Mouse (Mus musculus) heart, embryonic 14.5 days (tissue): Measurements from ENCODE around the gene Pou2f3. TPM values are rescaled to one million over a fixed set of nuclear protein-coding genes. Genes with fewer than 3 reads are reported as not detected.

Source experiments
- ATAC-seq: fragments of 200-750 bp; cut with Nextera tagmentation; 2 replicates; pipeline ENCODE4 v1.8.0; 2017; ENCODE audit warnings: low read depth, moderate TSS enrichment; ENCODE audit not compliant: insufficient number of reproducible peaks, insufficient read depth, low FRiP score
- H3K27ac ChIP-seq, 2 experiments: fragments of 200-500 bp in 1 of 2; fragments of 300-500 bp in 1 of 2; sonication (generic) in 1 of 2; replicated peaks in 1 of 2; 2 replicates each; pipeline ENCODE4 v1.5.1; 2012 to 2014; ENCODE audit warnings: low read depth in 2 of 2, low read length in 2 of 2, control low read depth in 1 of 2, mild to moderate bottlenecking in 1 of 2, mixed read lengths in 1 of 2; ENCODE audit not compliant: control insufficient read depth in 1 of 2, insufficient read depth in 1 of 2
- H3K27me3 ChIP-seq: fragments of 300-500 bp; sonication (generic); 2 replicates; pipeline ENCODE4 v1.6.1; 2014; ENCODE audit warnings: mild to moderate bottlenecking, low read length, control low read depth; ENCODE audit not compliant: control insufficient read depth, insufficient read depth
- H3K36me3 ChIP-seq: fragments of 300-500 bp; sonication (generic); 2 replicates; pipeline ENCODE4 v1.6.1; 2014; ENCODE audit warnings: mild to moderate bottlenecking, control low read depth, low read length, mixed read lengths; ENCODE audit not compliant: control insufficient read depth, insufficient read depth
- H3K4me1 ChIP-seq, 2 experiments: fragments of 200-500 bp in 1 of 2; fragments of 300-500 bp in 1 of 2; sonication (generic) in 1 of 2; 2 replicates each; pipeline ENCODE4 v1.6.1; 2012 to 2014; ENCODE audit warnings: low read length in 2 of 2, control low read depth in 1 of 2, mixed read lengths in 1 of 2; ENCODE audit not compliant: control insufficient read depth in 2 of 2, insufficient read depth in 2 of 2
- H3K4me2 ChIP-seq: fragments of 300-500 bp; sonication (generic); 2 replicates; pipeline ENCODE4 v1.6.1; 2014; ENCODE audit warnings: mild to moderate bottlenecking, low read length
- H3K4me3 ChIP-seq, 2 experiments: fragments of 200-500 bp in 1 of 2; fragments of 300-500 bp in 1 of 2; sonication (generic) in 1 of 2; 2 replicates each; pipeline ENCODE4 v1.5.1; 2012 to 2014; ENCODE audit warnings: low read length in 2 of 2, mild to moderate bottlenecking in 2 of 2, control low read depth in 1 of 2, low read depth in 1 of 2, moderate library complexity in 1 of 2; ENCODE audit not compliant: control insufficient read depth in 1 of 2, insufficient read depth in 1 of 2
- H3K9ac ChIP-seq: fragments of 300-500 bp; sonication (generic); 2 replicates; pipeline ENCODE4 v1.6.1; 2014; ENCODE audit warnings: mild to moderate bottlenecking, low read length
- H3K9me3 ChIP-seq: fragments of 300-500 bp; sonication (generic); 2 replicates; pipeline ENCODE4 v1.6.1; 2016; ENCODE audit warnings: low read length, control low read depth; ENCODE audit not compliant: control insufficient read depth
- WGBS: fragments of 180-500 bp; shearing (Covaris S2); extraction: QIAGEN DNeasy Blood & Tissue Kit; methylation state at CpG from one replicate; pipeline ENCODE4 v1.1.7; 2014; 5-methylcytosine and 5-hydroxymethylcytosine counted together
- polyA plus RNA-seq: library from polyadenylated mRNA; unstranded; fragments of >200 nt; fragmentation: Nextera tagmentation; extraction: Ambion mirVana; gene quantifications from 2 replicates; pipeline ENCODE4 v1.2.1, GENCODE M21; 2014

Pou2f3 gene
- polyA plus RNA-seq, 1 experiment from 2014 or later: 0.12 TPM

DNA sequence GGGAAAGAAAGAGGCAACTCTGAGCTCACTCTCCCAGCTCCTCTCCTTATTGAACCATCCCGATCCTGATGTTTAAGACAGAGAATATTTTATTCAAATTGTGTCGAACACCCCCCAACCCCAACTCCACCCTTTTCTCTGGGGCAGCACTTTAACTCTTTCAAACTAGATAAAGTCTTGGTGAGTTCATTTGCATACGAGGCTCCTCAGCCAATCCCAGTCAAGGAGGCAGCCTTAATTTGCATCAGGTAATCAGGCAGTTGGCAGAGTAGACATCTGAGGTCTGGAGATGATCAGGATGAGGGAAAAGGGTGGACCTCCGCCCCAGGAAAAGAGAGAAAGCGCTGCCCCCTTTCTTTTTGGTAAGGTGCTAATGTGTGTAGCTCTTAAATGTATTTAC is 10.0 kb downstream of the Pou2f3 start:
- no peaks in the 10 kb centered on the region for H3K36me3 ChIP-seq
- 5% methylated on average over 5 of the region's 5 CpGs for WGBS
- H3K4me3 ChIP-seq: no peak overlapping the region
- ATAC-seq: no peak
- H3K4me1 ChIP-seq: peaks cover 0 to 2% of the 10 kb centered on the region in 2 experiments; a peak in 2 of 4 replicates
- H3K27ac ChIP-seq: no peak overlapping the region
- no peak overlapping the region for H3K9ac ChIP-seq
- no peaks in the 10 kb centered on the region for H3K9me3 ChIP-seq
- no peak overlapping the region for H3K4me2 ChIP-seq
- peaks cover 63% of the 10 kb centered on the region for H3K27me3 ChIP-seq

DNA sequence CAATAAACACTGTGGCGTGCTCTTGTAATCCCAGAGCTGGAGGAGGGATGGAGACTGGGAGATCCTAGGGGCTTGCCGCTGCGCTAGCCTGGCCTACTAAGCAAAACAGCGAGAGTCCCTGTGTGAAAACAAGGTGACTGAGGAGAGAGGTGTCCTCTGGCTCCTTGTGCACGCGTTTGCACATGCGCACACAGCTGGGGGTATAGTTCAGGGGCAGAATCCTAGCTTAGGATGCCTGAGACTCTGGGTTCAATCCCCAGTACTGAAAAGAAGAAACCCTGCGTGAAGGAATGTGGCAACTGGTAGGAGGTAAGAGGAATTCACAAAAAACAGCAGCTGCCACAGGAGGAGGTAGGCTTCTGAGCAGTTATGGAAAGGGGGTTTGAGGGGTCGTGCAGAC is 16.2 kb downstream of the Pou2f3 start:
- Histone ChIP-seq H3K4me3 (no peak overlapping the region), H3K36me3 (no peaks in the 10 kb centered on the region), H3K27ac (no peak overlapping the region), H3K4me2 (no peak overlapping the region), H3K4me1 (no peaks in the 10 kb centered on the region), H3K9me3 (no peaks in the 10 kb centered on the region), H3K27me3 (peaks cover 15% of the 10 kb centered on the region), H3K9ac (no peak overlapping the region)
- no peak for ATAC-seq
- WGBS: 15% methylated on average over 9 of the region's 9 CpGs

- 52% methylated on average over 4 of the region's 4 CpGs for WGBS
- no peaks in the 10 kb centered on the region for H3K36me3 ChIP-seq
- no peaks in the 10 kb centered on the region for H3K9me3 ChIP-seq
- H3K9ac ChIP-seq: no peak overlapping the region
- no peak overlapping the region for H3K27ac ChIP-seq
- H3K4me2 ChIP-seq: no peak overlapping the region
- no peak for ATAC-seq
- no peak overlapping the region for H3K4me3 ChIP-seq
- no peaks in the 10 kb centered on the region for H3K4me1 ChIP-seq
- peaks cover 10% of the 10 kb centered on the region for H3K27me3 ChIP-seq
Observed at GRCm38 (mm10) chr9:43191561-43191960, 18.6 kb downstream of the Pou2f3 start.

DNA sequence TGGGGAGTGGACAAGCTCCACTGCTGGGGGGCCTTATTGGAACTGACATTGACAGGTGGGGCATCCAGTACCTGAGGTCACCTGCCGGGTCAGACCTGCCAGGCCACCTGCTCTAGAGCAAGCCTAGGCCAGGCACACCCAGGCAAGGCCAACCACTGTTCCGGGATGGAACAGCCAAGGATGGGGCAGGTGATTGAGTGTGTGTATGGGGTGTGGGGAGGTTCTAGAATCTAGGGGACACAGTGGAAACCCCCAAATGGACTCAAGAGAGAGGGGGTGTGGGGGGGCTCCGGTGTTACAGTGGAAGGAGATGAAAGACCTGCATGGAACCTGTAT is 21.2 kb downstream of the Pou2f3 start:
- no peak for ATAC-seq
- WGBS: 42% methylated on average over 3 of the region's 3 CpGs

DNA sequence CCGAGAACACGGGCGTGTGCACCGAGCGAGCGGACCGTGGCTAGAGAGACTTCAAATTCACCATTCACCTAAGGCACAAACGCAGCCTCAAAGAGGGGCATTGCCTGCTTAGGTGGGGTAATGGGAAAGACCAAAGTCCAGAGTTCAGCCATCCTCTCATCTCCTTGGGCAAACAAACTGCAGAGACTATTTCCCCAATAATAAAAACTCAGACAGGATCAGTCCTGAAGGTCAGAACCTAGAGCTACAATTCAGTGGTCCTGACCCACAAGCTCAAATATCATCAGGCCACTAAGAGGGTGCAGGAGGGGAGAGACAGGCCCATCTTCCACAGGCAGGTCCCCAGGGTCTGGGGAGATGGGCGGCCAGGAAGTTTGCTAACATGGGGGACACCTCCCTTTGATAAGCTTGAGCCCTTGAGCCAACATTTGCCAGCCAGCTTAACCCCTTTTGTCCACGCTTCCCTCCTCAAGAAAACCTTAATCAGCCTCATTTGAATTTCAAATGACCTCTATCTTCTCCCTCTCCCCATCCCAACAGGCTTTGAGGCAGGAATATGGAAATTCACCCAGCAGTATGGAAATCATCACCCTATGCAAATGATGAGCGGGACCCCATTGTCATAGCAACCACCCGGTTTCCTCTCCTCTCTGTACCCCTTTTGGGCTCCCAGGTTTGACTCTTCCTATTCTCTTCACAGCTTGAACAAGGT is 21.7 kb downstream of the Pou2f3 start:
- WGBS: 66% methylated on average over 12 of the region's 12 CpGs
- Histone ChIP-seq H3K4me2 (no peak overlapping the region), H3K4me1 (no peaks in the 10 kb centered on the region), H3K36me3 (no peaks in the 10 kb centered on the region), H3K4me3 (no peak overlapping the region), H3K27ac (no peak overlapping the region), H3K9ac (no peak overlapping the region), H3K9me3 (no peaks in the 10 kb centered on the region), H3K27me3 (peaks cover 5% of the 10 kb centered on the region)
- no peak for ATAC-seq

More for the DNA sequence above, 21.2 kb downstream of the Pou2f3 start:
- Histone ChIP-seq H3K4me3 (no peak overlapping the region), H3K27ac (no peak overlapping the region), H3K27me3 (peaks cover 9% of the 10 kb centered on the region), H3K36me3 (no peaks in the 10 kb centered on the region), H3K4me1 (no peaks in the 10 kb centered on the region), H3K4me2 (no peak overlapping the region), H3K9me3 (no peaks in the 10 kb centered on the region), H3K9ac (no peak overlapping the region)

DNA sequence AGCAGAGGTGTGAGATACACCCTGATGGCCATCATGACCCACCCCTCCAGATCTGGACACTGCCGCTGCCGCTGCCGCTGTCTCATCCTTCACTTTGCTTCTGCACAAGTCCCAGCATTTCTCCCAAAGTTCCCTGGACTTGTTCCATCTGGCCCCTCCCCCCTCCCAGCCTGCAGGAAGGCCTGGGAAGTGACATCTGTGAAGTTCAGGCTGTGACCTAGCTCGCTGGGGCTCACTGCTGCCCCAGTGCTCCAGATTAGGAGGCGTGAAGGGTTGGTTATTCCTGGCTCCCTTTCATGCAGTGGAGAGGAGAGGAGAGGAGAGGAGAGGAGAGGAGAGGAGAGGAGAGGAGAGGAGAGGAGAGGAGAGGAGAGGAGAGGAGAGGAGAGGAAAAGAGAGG is 30.6 kb downstream of the Pou2f3 start:
- H3K4me2 ChIP-seq: no peak overlapping the region
- H3K4me3 ChIP-seq: no peak overlapping the region
- H3K27me3 ChIP-seq: no peaks in the 10 kb centered on the region

GRCm38 (mm10) chr9:43178172-43178571 is 32.0 kb downstream of the Pou2f3 start:
- WGBS: 56% methylated on average over 7 of the region's 7 CpGs
- H3K4me3 ChIP-seq: no peak overlapping the region
- H3K9ac ChIP-seq: no peak overlapping the region
- H3K27me3 ChIP-seq: no peaks in the 10 kb centered on the region
- no peaks in the 10 kb centered on the region for H3K9me3 ChIP-seq
- no peaks in the 10 kb centered on the region for H3K36me3 ChIP-seq
- no peak overlapping the region for H3K4me2 ChIP-seq
- no peak for ATAC-seq
- H3K4me1 ChIP-seq: peaks cover 6 to 10% of the 10 kb centered on the region in 2 experiments
- H3K27ac ChIP-seq: no peak overlapping the region

More for the DNA sequence above, 30.6 kb downstream of the Pou2f3 start:
- no peak overlapping the region; a peak in 1 of 4 replicates for H3K27ac ChIP-seq
- WGBS: 31% methylated on average over 5 of the region's 5 CpGs
- ATAC-seq: no peak
- no peaks in the 10 kb centered on the region for H3K36me3 ChIP-seq
- H3K4me1 ChIP-seq: peaks cover 6 to 10% of the 10 kb centered on the region in 2 experiments
- H3K9ac ChIP-seq: no peak overlapping the region
- no peaks in the 10 kb centered on the region for H3K9me3 ChIP-seq

DNA sequence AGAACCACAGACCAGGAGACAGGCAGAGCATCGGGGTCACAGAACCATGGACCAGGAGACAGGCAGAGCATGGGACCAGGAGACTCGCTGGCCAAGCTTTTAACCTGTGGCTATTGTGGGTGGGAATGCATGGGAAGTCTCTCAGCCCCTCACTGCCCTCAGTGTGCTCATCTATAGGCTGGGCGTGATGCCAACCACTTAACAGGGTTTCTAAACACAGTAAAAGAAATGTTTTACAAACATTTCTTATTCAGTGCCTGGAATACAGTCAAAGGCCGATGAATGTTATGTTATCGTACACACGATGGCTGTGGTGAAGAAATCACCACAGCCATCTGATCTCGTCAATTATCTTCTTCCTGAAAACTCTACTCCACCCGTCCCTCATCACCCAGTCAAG is 43.1 kb downstream of the Pou2f3 start:
- no peak overlapping the region for H3K9ac ChIP-seq
- no peak overlapping the region for H3K4me2 ChIP-seq
- no peaks in the 10 kb centered on the region for H3K9me3 ChIP-seq
- WGBS: 73% methylated on average over 8 of the region's 8 CpGs
- ATAC-seq: no peak
- H3K36me3 ChIP-seq: no peaks in the 10 kb centered on the region
- no peak overlapping the region for H3K27ac ChIP-seq
- H3K4me3 ChIP-seq: no peak overlapping the region
- no peaks in the 10 kb centered on the region for H3K4me1 ChIP-seq
- H3K27me3 ChIP-seq: 0 out of 2 replicates have a peak, but pooled peaks cover 3% of the 10 kb centered on the region
